Mouse (Mus musculus) adrenal gland, postnatal 0 days (tissue): ENCODE data around the gene Dnaic2. TPM values are rescaled to one million over a fixed set of nuclear protein-coding genes. Genes with fewer than 3 reads are reported as not detected.

Experiments
- polyA plus RNA-seq: library from polyadenylated mRNA; unstranded; fragments of >200 nt; fragmentation: Nextera tagmentation; extraction: Ambion mirVana; gene quantifications from 2 replicates; pipeline ENCODE4 v1.2.1, GENCODE M21; 2015

The Dnaic2 gene
- polyA plus RNA-seq, result 1.1 and 2.8 TPM in 2 replicates

DNA sequence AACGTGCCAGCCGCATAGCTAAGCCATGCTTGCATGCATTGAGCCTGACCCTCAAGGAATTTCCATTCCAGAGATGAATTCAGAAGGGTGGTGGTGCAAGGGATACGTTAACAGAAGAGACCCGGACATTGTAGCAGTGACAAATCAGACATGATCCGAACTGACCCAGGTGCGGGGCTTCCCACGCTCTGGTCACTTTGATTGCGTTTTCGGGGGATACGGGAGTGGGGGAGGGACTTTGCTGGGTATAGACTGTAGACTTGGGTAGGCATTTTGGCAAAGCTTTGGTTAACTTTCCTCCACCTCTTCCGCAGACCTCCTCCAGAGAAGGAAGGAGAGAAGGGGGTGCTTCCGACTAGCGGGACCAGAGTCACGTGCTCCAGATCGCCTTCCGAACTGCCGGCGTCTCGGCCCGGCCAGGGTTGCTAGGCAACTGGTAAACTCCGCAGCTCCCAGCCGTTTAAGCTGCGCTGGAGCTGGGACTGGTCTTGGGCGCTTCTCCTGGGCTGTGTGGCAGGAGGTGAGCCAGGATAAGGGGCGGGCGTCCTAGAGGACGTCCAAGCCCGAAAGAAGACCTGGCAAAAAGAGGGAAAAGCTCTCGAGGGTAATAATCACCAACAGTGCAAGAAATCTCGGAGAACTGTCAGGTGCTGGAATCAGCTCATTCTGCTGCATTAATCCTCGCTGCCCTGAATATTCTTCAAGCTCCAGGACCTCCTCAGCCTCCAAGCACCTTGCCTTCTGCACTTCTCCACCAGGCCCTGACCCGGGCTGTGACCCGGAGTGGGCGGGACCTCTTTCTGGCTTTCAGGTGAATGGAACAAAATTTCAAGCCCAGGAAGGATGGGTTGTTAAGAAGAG is at the start of gene Dnaic2:
TSS of gene Dnaic2 (plus strand) at position 444 of the 861 bp plus-strand sequence.

DNA sequence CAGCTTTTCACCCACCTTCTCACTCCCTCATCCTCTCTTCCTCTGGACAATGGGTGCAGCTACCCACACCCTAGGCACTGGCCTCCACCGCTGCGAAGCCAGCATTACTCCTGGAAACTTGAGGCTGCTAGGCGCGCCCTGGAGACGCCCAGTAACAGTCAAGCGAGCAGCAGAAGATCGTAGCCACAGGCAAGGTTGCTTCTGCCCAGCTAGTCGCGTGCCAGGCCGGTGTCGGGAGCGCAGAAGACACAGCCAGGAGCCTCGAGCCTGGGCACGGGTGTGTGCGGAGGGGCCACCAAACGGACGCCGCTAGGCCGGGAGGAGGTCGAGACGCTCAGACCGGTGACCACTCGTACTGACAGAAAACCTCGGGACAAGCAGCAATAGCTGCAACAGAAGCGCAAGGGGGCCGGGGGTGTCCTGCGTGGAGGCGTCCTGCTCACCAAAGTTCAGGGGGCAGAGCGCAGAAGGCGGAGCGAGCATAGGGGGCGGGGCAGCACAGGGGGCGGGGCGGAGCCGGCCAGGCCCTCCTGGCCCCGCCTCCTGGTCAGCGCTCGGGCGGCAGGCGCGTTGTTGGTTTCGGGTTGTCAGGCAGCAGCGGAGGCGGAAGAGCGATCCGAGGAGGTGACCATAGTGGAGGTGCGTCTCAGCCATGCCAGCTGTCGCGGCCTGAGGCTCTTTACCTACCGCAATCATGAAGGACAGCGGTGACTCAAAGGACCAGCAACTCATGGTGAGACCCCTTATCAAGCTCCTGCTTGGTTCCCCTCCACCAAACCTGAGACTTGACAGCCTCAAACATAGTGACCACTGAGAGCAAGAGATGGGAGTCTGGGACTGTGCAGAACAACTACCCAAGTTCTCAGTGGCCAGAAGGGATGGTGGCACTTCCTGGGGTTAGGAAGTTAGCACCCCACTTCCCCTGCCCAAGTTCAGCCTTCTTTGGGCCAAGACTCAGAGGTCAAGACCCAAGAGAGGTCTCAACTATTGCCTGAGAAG is 37.9 kb downstream of the Dnaic2 start, which contains the start of gene Kif19a:
TSS of gene Kif19a (plus strand) at position 569 of the 999 bp plus-strand sequence.

DNA sequence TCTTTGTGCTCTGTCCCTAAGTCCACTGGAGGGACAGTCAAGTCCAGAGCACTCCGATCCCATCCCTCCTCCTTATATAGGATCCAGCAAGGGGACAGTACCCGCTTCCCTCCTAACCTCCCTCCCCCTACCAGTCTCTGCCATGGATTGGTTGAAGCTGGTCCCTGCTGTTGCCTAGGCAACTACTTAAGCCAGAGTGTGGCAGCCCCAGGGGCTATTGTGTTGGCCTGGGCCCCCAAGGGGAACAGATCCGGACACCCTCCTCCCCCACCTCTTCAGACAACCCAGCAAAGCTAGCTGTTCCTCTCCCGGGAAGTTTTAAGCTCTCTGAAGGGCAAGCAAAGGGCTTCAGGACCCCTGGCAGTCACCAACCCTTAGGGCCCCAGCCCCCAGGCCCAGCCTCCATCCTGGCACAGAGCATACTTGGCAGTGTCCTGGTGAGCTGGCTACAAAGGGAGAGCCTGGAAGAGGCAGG is 68.7 kb downstream of the Dnaic2 start, which contains the start of gene Btbd17:
TSS of gene Btbd17 (minus strand) at position 98 of the 475 bp plus-strand sequence.

DNA sequence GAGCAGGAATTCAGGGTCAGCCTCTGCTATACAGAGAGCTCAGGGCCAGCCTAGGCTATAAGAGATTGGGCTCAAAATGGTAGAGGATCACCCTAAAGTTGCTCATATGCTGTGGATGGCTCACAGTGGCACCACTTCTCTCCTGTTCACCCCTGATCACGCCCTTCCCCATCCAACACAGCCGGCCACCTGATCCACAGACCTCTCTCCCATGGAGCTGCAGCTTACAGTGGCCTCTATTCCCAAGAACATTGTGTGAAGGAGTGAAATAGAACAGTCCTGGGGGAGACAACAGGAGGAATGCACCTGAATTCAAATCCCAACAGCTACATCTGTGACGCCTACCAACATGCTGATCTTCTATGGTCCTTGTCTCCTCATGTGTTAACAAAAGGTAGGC is 71.4 kb downstream of the Dnaic2 start, which contains the start of gene Gpr142:
TSS of gene Gpr142 (plus strand) at position 301 of the 400 bp plus-strand sequence.

Other genes starting within 250 kb of the Dnaic2 start
- gene Rpl38, start 58.9 kb upstream of the Dnaic2 start, polyA plus RNA-seq, result 1,685 and 2,720 TPM in 2 replicates
- 38.1 and 95.6 TPM in 2 replicates for gene Ttyh2, start 52.0 kb upstream of the Dnaic2 start, polyA plus RNA-seq
- 0.57 TPM in 2 replicates for gene Kif19a, start 38.0 kb downstream of the Dnaic2 start, polyA plus RNA-seq
- 0.15 and 0.24 TPM in 2 replicates for gene Btbd17, start 68.5 kb downstream of the Dnaic2 start, polyA plus RNA-seq
- not detected in 2 replicates for gene Gpr142, start 71.5 kb downstream of the Dnaic2 start, polyA plus RNA-seq
- 7.5 and 9.6 TPM in 2 replicates for gene Gprc5c, start 123.7 kb downstream of the Dnaic2 start, polyA plus RNA-seq
- 3.9 and 5.4 TPM in 2 replicates for gene Cd300a, start 162.6 kb downstream of the Dnaic2 start, polyA plus RNA-seq
- 0.68 and 0.81 TPM in 2 replicates for gene Cd300lb, start 207.0 kb downstream of the Dnaic2 start, polyA plus RNA-seq
- gene Cd300c, start 241.7 kb downstream of the Dnaic2 start, polyA plus RNA-seq, result not detected in 2 replicates